Mouse (Mus musculus) hindbrain, embryonic 16.5 days (tissue): ENCODE measurements around the gene Kcnt1. TPM values are rescaled to one million over a fixed set of nuclear protein-coding genes. Genes with fewer than 3 reads are reported as not detected.

Experiments used
- ATAC-seq: fragments of 200-750 bp; cut with Nextera tagmentation; 2 replicates; pipeline ENCODE4 v1.8.0; 2017; ENCODE audit warnings: moderate TSS enrichment, moderate library complexity
- H3K27ac ChIP-seq: fragments of 300-500 bp; sonication (generic); 2 replicates; pipeline ENCODE4 v1.5.1; 2014; ENCODE audit warnings: low read depth, mild to moderate bottlenecking, control low read depth, low read length, moderate library complexity
- H3K27me3 ChIP-seq: fragments of 300-500 bp; sonication (generic); replicated peaks from 2 replicates; pipeline ENCODE4 v1.6.1; 2014; ENCODE audit warnings: low read length; ENCODE audit not compliant: control insufficient read depth, insufficient read depth
- H3K36me3 ChIP-seq: fragments of 300-500 bp; sonication (generic); 2 replicates; pipeline ENCODE4 v1.6.1; 2014; ENCODE audit warnings: mild to moderate bottlenecking, low read length, moderate library complexity, mixed read lengths; ENCODE audit not compliant: control insufficient read depth, insufficient read depth
- H3K4me1 ChIP-seq: fragments of 300-500 bp; sonication (generic); 2 replicates; pipeline ENCODE4 v1.6.1; 2014; ENCODE audit warnings: low read depth, low read length; ENCODE audit not compliant: control insufficient read depth, insufficient read depth
- H3K4me2 ChIP-seq: fragments of 300-500 bp; sonication (generic); 2 replicates; pipeline ENCODE4 v1.6.1; 2014; ENCODE audit warnings: mild to moderate bottlenecking, low read length, control low read depth, moderate library complexity
- H3K4me3 ChIP-seq: fragments of 300-500 bp; sonication (generic); 2 replicates; pipeline ENCODE4 v1.5.1; 2014; ENCODE audit warnings: mild to moderate bottlenecking, low read length, control low read depth, moderate library complexity
- H3K9ac ChIP-seq: fragments of 300-500 bp; sonication (generic); 2 replicates; pipeline ENCODE4 v1.6.1; 2014; ENCODE audit warnings: low read depth, mild to moderate bottlenecking, control low read depth, low read length, moderate library complexity
- H3K9me3 ChIP-seq: fragments of 300-500 bp; sonication (generic); 2 replicates; pipeline ENCODE4 v1.6.1; 2014; ENCODE audit warnings: mild to moderate bottlenecking, low read length, moderate library complexity; ENCODE audit not compliant: control insufficient read depth
- WGBS: fragments of 180-500 bp; shearing (Covaris S2); extraction: QIAGEN DNeasy Blood & Tissue Kit; methylation state at CpG from one replicate; pipeline ENCODE4 v1.1.7; 2014; 5-methylcytosine and 5-hydroxymethylcytosine counted together
- polyA plus RNA-seq: library from polyadenylated mRNA; unstranded; fragments of >200 nt; fragmentation: Nextera tagmentation; extraction: Ambion mirVana; gene quantifications from 2 replicates; pipeline ENCODE4 v1.2.1, GENCODE M21; 2015

Kcnt1 gene
- polyA plus RNA-seq, 1 experiment from 2014 or later = 27.4 TPM

DNA sequence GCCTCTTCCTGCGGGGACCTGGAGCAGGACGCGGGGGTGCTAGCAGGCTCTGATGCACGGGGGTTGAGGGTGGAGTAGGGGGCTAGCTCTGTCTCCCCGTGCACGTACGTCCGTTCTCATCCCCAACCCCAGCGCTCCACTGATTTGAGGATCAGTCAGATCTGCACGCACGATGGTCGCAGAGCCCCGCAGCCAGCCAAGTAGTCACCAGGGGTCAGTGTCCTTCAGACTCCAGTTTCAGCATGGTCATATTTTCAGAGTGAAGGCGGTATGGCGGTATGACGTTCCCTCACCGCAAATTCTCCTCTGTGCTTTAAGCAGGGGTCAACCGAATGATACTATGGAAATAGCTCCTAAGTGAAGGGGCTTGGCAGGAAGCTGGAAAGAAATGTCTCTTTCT lies 696 bp downstream of the Kcnt1 start:
- H3K4me3 ChIP-seq = peak overlapping the region; percentile 59
- peak overlapping the region; percentile 97 for H3K4me2 ChIP-seq
- no peaks in the 10 kb centered on the region for H3K36me3 ChIP-seq
- ATAC-seq = no peak; the same call in 1 of the 2 replicates
- peak overlapping the region; percentile 65 for H3K9ac ChIP-seq
- H3K27ac ChIP-seq = no peak overlapping the region
- peaks cover 27% of the 10 kb centered on the region for H3K4me1 ChIP-seq
- H3K27me3 ChIP-seq = no peaks in the 10 kb centered on the region
- H3K9me3 ChIP-seq = no peaks in the 10 kb centered on the region
- WGBS = 5% methylated on average over 18 of the region's 18 CpGs

DNA sequence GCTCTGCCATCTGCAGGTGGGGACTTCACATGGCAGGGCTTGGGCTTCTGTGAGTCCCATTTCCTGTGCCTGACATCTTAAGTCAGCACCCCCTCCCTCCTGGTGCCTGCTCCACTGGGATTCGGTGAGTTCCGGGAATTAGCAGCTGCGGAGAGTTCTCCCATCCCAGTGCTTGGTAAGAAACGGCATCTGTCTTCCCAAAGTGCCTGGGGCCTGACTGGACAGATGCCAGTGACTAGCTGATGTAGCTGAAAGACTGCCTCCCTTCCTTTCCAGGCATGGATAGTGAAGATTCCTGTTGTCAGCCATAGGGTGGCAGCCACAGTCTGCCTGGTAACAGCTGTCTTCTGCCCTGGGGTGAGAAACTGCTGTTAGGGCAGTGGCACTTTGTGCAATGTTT lies 1.9 kb downstream of the Kcnt1 start:
- H3K4me3 ChIP-seq = no peak overlapping the region
- ATAC-seq = peak; percentile 60; the same call in 1 of the 2 replicates
- 0 out of 2 replicates have a peak overlapping the region, but pooled peaks have one; percentile 2 for H3K27ac ChIP-seq
- no peak overlapping the region; the same call in 1 of the 2 replicates for H3K4me2 ChIP-seq
- peaks cover 27% of the 10 kb centered on the region for H3K4me1 ChIP-seq
- no peaks in the 10 kb centered on the region for H3K36me3 ChIP-seq
- H3K9ac ChIP-seq = no peak overlapping the region
- H3K9me3 ChIP-seq = no peaks in the 10 kb centered on the region
- 9% methylated on average over 4 of the region's 4 CpGs for WGBS
- no peaks in the 10 kb centered on the region for H3K27me3 ChIP-seq

DNA sequence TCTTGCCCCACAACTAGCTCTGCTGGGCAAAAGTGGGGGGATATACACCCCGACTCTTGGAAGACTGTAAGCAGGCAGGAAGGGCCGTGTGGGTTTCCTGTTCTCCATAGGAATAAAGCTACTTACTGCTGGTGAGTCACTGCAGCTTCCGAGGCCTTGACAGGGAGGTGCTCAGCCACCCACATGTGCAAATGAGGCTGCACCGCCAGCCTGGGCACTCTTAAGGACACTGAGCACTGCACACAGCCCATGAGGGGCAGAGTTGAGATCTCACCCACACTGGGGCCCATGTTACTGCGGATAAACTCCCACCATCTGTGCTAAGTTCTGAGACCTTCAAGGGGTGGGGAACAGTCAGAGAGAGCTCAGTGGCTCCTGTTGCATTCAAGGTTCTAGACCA lies 3.1 kb downstream of the Kcnt1 start:
- H3K27ac ChIP-seq = no peak overlapping the region
- no peak for ATAC-seq
- H3K9me3 ChIP-seq = no peaks in the 10 kb centered on the region
- peaks cover 27% of the 10 kb centered on the region for H3K4me1 ChIP-seq
- H3K9ac ChIP-seq = no peak overlapping the region
- H3K27me3 ChIP-seq = no peaks in the 10 kb centered on the region
- WGBS = 66% methylated on average over 5 of the region's 5 CpGs
- no peak overlapping the region for H3K4me2 ChIP-seq
- no peak overlapping the region for H3K4me3 ChIP-seq
- no peaks in the 10 kb centered on the region for H3K36me3 ChIP-seq

DNA sequence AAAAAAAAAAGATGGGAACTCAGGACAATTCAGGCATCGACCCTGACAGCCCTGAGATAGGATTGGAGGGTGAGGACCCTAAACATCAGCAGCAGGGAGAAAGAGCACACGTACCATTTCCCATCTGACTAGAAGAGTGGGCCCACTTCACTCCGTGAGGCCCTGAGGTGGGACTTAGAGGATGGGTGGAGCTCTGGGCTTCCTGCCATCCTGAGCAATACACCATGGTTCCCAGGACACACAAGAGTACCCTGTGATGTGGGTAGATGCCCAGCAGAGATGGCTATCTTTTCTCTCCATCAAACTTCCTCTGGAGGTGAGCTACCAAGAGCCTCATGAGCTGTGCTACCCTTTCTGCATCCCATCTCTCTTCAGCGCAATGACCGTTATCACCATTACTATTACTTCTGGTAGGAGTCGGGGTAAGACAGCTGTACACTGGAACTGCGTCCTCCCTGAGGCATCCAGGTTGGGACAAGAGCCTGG lies 13.8 kb downstream of the Kcnt1 start:
- WGBS = 23% methylated on average over 7 of the region's 7 CpGs
- peak overlapping the region; percentile 85 for H3K9ac ChIP-seq

DNA sequence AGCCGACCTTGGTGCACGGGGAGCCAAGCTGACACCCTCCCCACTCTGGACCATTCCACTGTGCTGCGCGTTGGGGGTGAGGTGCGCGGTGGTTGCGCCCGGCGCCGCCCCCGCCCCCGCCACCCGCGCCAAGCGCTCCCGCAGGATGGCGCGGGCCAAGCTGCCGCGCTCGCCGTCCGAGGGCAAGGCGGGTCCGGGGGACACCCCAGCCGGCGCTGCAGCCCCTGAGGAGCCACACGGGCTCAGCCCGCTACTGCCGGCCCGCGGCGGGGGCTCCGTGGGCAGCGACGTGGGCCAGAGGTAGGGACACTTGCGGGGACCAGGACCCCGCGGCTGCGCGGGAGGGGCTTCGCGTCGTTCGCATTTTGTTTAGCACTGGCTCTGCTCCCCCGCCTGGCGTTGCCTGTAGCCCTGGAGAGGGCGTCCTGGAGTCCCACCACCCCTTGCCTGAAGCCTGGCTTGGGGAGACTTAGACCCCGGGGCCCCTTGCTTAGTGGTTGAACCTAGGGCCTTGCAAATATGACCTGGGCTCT lies 14.3 kb downstream of the Kcnt1 start:
- Histone ChIP-seq H3K27ac (peak overlapping the region; percentile 69), H3K9ac (peak overlapping the region; percentile 85), H3K9me3 (no peaks in the 10 kb centered on the region), H3K36me3 (no peaks in the 10 kb centered on the region), H3K4me1 (peaks cover 12% of the 10 kb centered on the region), H3K4me3 (peak overlapping the region; percentile 68), H3K27me3 (no peaks in the 10 kb centered on the region; the same call in 1 of the 2 replicates), H3K4me2 (peak overlapping the region; percentile 77)
- peak; percentile 81 for ATAC-seq
- WGBS = 3% methylated on average over 35 of the region's 49 CpGs

More for the DNA sequence above, 13.8 kb downstream of the Kcnt1 start:
- H3K4me3 ChIP-seq = peak overlapping the region; percentile 68
- no peaks in the 10 kb centered on the region for H3K9me3 ChIP-seq
- H3K36me3 ChIP-seq = no peaks in the 10 kb centered on the region
- H3K4me1 ChIP-seq = peaks cover 12% of the 10 kb centered on the region
- no peak overlapping the region; the same call in 1 of the 2 replicates for H3K27ac ChIP-seq
- no peaks in the 10 kb centered on the region; the same call in 1 of the 2 replicates for H3K27me3 ChIP-seq
- ATAC-seq = peak; percentile 34
- peak overlapping the region; percentile 77 for H3K4me2 ChIP-seq

DNA sequence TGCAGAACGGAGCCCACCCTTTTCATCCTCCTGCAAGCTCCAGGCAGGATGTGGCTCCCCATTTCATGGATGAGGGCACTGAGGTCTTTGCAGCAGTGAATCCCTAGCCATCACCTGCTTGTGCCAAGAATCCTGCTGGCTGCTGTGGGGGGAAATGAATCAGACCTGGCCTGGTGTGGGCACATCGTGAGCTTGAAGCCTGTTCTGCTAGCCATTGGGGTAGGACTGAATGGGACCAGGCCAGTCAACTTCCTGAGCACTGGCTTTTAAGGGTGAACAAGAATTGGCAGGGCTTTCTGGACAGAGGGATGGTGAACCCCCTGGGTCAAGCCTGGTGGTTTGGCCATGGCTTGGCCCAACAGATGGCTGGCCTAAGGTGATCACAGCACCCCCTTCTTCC lies 15.0 kb downstream of the Kcnt1 start:
- peak overlapping the region; percentile 68 for H3K4me3 ChIP-seq
- H3K4me1 ChIP-seq = peaks cover 12% of the 10 kb centered on the region
- H3K27me3 ChIP-seq = no peaks in the 10 kb centered on the region; the same call in 1 of the 2 replicates
- peak overlapping the region; percentile 77 for H3K4me2 ChIP-seq
- no peaks in the 10 kb centered on the region for H3K36me3 ChIP-seq
- no peak for ATAC-seq
- peak overlapping the region; percentile 85 for H3K9ac ChIP-seq
- H3K9me3 ChIP-seq = no peaks in the 10 kb centered on the region
- no peak overlapping the region for H3K27ac ChIP-seq
- WGBS = 68% methylated on average over 2 of the region's 2 CpGs

DNA sequence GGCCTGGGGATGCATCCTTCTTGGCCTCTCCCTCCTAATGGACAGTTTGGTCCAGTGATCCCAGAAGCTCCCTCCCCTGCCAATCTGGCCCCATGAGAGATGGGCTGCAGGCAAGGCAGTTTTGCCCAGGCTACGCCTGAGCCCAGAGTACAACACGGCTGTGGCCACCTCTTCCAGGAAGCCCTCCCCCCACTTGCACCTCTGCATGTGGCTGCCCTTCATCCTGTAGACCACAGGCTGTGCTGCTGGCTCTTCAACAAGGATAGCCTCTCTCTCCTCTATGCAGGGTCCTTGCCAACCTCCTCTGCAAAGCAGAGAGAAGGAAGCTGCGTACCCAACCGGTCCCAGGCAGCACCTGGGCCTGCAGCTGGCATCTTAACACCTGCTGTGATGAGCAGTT lies 15.5 kb downstream of the Kcnt1 start:
- Histone ChIP-seq H3K4me2 (peak overlapping the region; percentile 77), H3K4me1 (peaks cover 12% of the 10 kb centered on the region), H3K27ac (no peak overlapping the region), H3K9ac (no peak overlapping the region), H3K27me3 (no peaks in the 10 kb centered on the region; the same call in 1 of the 2 replicates), H3K9me3 (no peaks in the 10 kb centered on the region), H3K36me3 (no peaks in the 10 kb centered on the region), H3K4me3 (no peak overlapping the region)
- WGBS = 74% methylated on average over 4 of the region's 4 CpGs
- no peak for ATAC-seq

DNA sequence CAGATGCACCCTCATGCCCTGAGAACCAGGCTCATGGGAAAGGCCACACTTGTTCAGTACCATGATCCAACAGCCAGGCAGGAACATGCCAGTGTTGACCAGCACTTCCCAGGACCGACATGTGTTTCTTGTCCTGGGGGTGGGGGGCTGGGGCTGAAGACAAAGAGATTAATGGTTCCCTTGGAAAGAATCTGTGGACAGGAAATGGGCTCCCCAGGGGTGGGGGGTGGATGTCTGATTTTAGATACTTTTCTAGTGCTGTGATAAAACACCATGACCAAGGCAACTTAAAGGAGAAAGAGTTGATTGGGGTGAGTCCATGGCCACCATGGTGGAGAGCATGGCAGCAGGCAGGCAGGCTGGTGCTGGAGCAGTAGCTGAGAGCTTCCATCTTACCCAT lies 18.7 kb downstream of the Kcnt1 start:
- H3K27me3 ChIP-seq = no peaks in the 10 kb centered on the region; the same call in 1 of the 2 replicates
- H3K4me1 ChIP-seq = peaks cover 12% of the 10 kb centered on the region
- H3K36me3 ChIP-seq = no peaks in the 10 kb centered on the region
- no peak overlapping the region for H3K4me2 ChIP-seq
- no peaks in the 10 kb centered on the region for H3K9me3 ChIP-seq
- ATAC-seq = no peak
- H3K27ac ChIP-seq = no peak overlapping the region
- WGBS = 45% methylated on average over 1 of the region's 1 CpGs
- H3K4me3 ChIP-seq = no peak overlapping the region
- H3K9ac ChIP-seq = no peak overlapping the region

DNA sequence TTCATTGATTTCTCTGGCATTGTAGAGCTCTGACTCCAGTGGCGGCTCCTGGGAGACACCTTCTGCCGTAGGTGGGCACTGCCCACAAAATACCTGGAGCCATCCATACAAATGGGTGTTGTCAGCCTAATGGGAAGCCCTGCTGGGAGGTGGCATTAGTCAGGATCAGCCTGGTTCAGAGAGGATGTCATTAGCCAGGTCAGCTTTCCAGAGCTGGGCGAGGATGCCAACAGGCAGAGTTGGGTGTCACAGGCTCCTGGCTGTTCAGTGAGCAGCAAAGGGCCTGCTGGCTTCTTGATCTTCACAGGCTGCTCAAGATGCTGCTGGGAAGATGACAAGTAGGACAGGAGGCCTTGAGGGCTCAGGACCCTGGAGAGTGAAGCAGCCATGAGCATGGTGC lies 21.2 kb downstream of the Kcnt1 start:
- H3K27ac ChIP-seq = no peak overlapping the region
- no peak overlapping the region for H3K4me2 ChIP-seq
- no peak overlapping the region for H3K4me3 ChIP-seq
- no peak overlapping the region for H3K9ac ChIP-seq
- WGBS = 81% methylated on average over 3 of the region's 3 CpGs
- H3K4me1 ChIP-seq = no peaks in the 10 kb centered on the region
- no peaks in the 10 kb centered on the region for H3K27me3 ChIP-seq
- H3K36me3 ChIP-seq = no peaks in the 10 kb centered on the region
- H3K9me3 ChIP-seq = no peaks in the 10 kb centered on the region
- ATAC-seq = no peak
